Mouse (Mus musculus) liver, embryonic 16.5 days (tissue): Measurements from ENCODE around the gene H2al1c. TPM values are rescaled to one million over a fixed set of nuclear protein-coding genes. Genes with fewer than 3 reads are reported as not detected.
"Not testable (repeated sequence)": the region's sequence is repeated elsewhere in the genome, so short reads cannot be mapped to it uniquely, and the experiment has no call there.

Source experiments
- ATAC-seq: fragments of 200-750 bp; cut with Nextera tagmentation; 2 replicates; pipeline ENCODE4 v1.8.0; 2017; ENCODE audit warnings: low read depth, mild to moderate bottlenecking, moderate number of reproducible peaks, moderate library complexity
- H3K27ac ChIP-seq: fragments of 300-500 bp; sonication (generic); 2 replicates; pipeline ENCODE4 v1.5.1; 2014; ENCODE audit warnings: mild to moderate bottlenecking, low read length
- H3K27me3 ChIP-seq: fragments of 300-500 bp; sonication (generic); 2 replicates; pipeline ENCODE4 v1.6.1; 2014; ENCODE audit warnings: low read depth, low read length, mixed read lengths; ENCODE audit not compliant: control insufficient read depth, insufficient read depth
- H3K36me3 ChIP-seq: fragments of 300-500 bp; sonication (generic); 2 replicates; pipeline ENCODE4 v1.6.1; 2014; ENCODE audit warnings: mild to moderate bottlenecking; ENCODE audit not compliant: control insufficient read depth, insufficient read depth
- H3K4me1 ChIP-seq: fragments of 300-500 bp; sonication (generic); 2 replicates; pipeline ENCODE4 v1.6.1; 2014; ENCODE audit warnings: low read depth, low read length, mixed read lengths; ENCODE audit not compliant: control insufficient read depth
- H3K4me2 ChIP-seq: fragments of 300-500 bp; sonication (generic); 2 replicates; pipeline ENCODE4 v1.6.1; 2014; ENCODE audit warnings: low read depth, low read length, mixed read lengths
- H3K4me3 ChIP-seq: fragments of 300-500 bp; sonication (generic); 2 replicates; pipeline ENCODE4 v1.5.1; 2014; ENCODE audit warnings: low read depth, mild to moderate bottlenecking, low read length
- H3K9ac ChIP-seq: fragments of 300-500 bp; sonication (generic); 2 replicates; pipeline ENCODE4 v1.6.1; 2014; ENCODE audit warnings: low read depth, low read length
- H3K9me3 ChIP-seq: fragments of 300-500 bp; sonication (generic); replicated peaks from 2 replicates; pipeline ENCODE4 v1.6.1; 2016; ENCODE audit warnings: low read length; ENCODE audit not compliant: control insufficient read depth
- WGBS: fragments of 180-500 bp; shearing (Covaris S2); extraction: QIAGEN DNeasy Blood & Tissue Kit; methylation state at CpG from one replicate; pipeline ENCODE4 v1.1.7; 2014; ENCODE audit not compliant: insufficient replicate concordance; 5-methylcytosine and 5-hydroxymethylcytosine counted together
- polyA plus RNA-seq: library from polyadenylated mRNA; unstranded; fragments of >200 nt; fragmentation: Nextera tagmentation; extraction: Ambion mirVana; gene quantifications from 2 replicates; pipeline ENCODE4 v1.2.1, GENCODE M21; 2015

The H2al1c gene
- polyA plus RNA-seq, result not detected in 2 replicates

GRCm38 (mm10) chrX:11305355-11305754, at the start of gene H2al1c:
Gene H2al1c, plus strand, starts transcription at chrX:11305655.
- H3K27ac ChIP-seq, H3K4me1 ChIP-seq, H3K27me3 ChIP-seq, H3K9ac ChIP-seq, ATAC-seq, H3K9me3 ChIP-seq, H3K36me3 ChIP-seq, H3K4me2 ChIP-seq, H3K4me3 ChIP-seq: not testable (repeated sequence)
- WGBS, result 60% methylated on average over 1 of the region's 6 CpGs

GRCm38 (mm10) chrX:11264918-11265317, 40.5 kb upstream of the H2al1c start:
- no peak overlapping the region for H3K4me2 ChIP-seq
- H3K27me3 ChIP-seq, result no peaks in the 10 kb centered on the region
- no peaks in the 10 kb centered on the region for H3K36me3 ChIP-seq
- WGBS, result 65% methylated on average over 8 of the region's 8 CpGs
- H3K9me3 ChIP-seq, result no peaks in the 10 kb centered on the region
- H3K4me1 ChIP-seq, result no peaks in the 10 kb centered on the region
- no peak for ATAC-seq
- no peak overlapping the region for H3K27ac ChIP-seq
- H3K4me3 ChIP-seq, result no peak overlapping the region
- H3K9ac ChIP-seq, result no peak overlapping the region

GRCm38 (mm10) chrX:11267791-11268190, 37.7 kb upstream of the H2al1c start:
- ATAC-seq, result no peak
- H3K27ac ChIP-seq, result no peak overlapping the region
- H3K4me1 ChIP-seq, result no peaks in the 10 kb centered on the region
- H3K4me3 ChIP-seq, result no peak overlapping the region
- no peaks in the 10 kb centered on the region for H3K27me3 ChIP-seq
- H3K36me3 ChIP-seq, result no peaks in the 10 kb centered on the region
- no peaks in the 10 kb centered on the region for H3K9me3 ChIP-seq
- no peak overlapping the region for H3K4me2 ChIP-seq
- H3K9ac ChIP-seq, result no peak overlapping the region
- 53% methylated on average over 7 of the region's 7 CpGs for WGBS

GRCm38 (mm10) chrX:11269074-11269473, 36.4 kb upstream of the H2al1c start:
- H3K36me3 ChIP-seq, result no peaks in the 10 kb centered on the region
- no peak overlapping the region for H3K4me3 ChIP-seq
- no peak overlapping the region for H3K27ac ChIP-seq
- no peaks in the 10 kb centered on the region for H3K27me3 ChIP-seq
- no peak for ATAC-seq
- WGBS, result 69% methylated on average over 3 of the region's 3 CpGs
- no peak overlapping the region for H3K4me2 ChIP-seq
- no peaks in the 10 kb centered on the region for H3K4me1 ChIP-seq
- H3K9ac ChIP-seq, result no peak overlapping the region
- no peaks in the 10 kb centered on the region for H3K9me3 ChIP-seq

- no peaks in the 10 kb centered on the region for H3K36me3 ChIP-seq
- H3K4me1 ChIP-seq, result no peaks in the 10 kb centered on the region
- H3K9me3 ChIP-seq, result no peaks in the 10 kb centered on the region
- WGBS, result 44% methylated on average over 3 of the region's 3 CpGs
- no peak overlapping the region for H3K9ac ChIP-seq
- H3K27ac ChIP-seq, result no peak overlapping the region
- no peaks in the 10 kb centered on the region for H3K27me3 ChIP-seq
- ATAC-seq, result no peak
- no peak overlapping the region for H3K4me2 ChIP-seq
- no peak overlapping the region for H3K4me3 ChIP-seq
These were observed 32.3 kb upstream of the H2al1c start for GRCm38 (mm10) chrX:11273190-11273589.

- ATAC-seq, result no peak
- Histone ChIP-seq H3K27ac (no peak overlapping the region), H3K9me3 (no peaks in the 10 kb centered on the region), H3K9ac (no peak overlapping the region), H3K27me3 (no peaks in the 10 kb centered on the region), H3K4me1 (no peaks in the 10 kb centered on the region), H3K36me3 (no peaks in the 10 kb centered on the region), H3K4me3 (no peak overlapping the region), H3K4me2 (no peak overlapping the region)
- WGBS, result 63% methylated on average over 6 of the region's 6 CpGs
These were observed 28.4 kb upstream of the H2al1c start for GRCm38 (mm10) chrX:11277083-11277482.

- Histone ChIP-seq H3K4me3 (no peak overlapping the region), H3K27ac (no peak overlapping the region), H3K36me3 (no peaks in the 10 kb centered on the region), H3K9me3 (no peaks in the 10 kb centered on the region), H3K4me1 (no peaks in the 10 kb centered on the region), H3K27me3 (no peaks in the 10 kb centered on the region), H3K9ac (no peak overlapping the region), H3K4me2 (no peak overlapping the region)
- no peak for ATAC-seq
- WGBS, result 44% methylated on average over 2 of the region's 2 CpGs
These were observed 24.7 kb upstream of the H2al1c start for GRCm38 (mm10) chrX:11280741-11281140.

GRCm38 (mm10) chrX:11288306-11288882, 17.1 kb upstream of the H2al1c start:
- H3K27ac ChIP-seq, result no peak overlapping the region
- no peak overlapping the region for H3K4me3 ChIP-seq
- H3K4me1 ChIP-seq, result no peaks in the 10 kb centered on the region
- H3K4me2 ChIP-seq, result no peak overlapping the region
- no peaks in the 10 kb centered on the region for H3K9me3 ChIP-seq
- WGBS, result 47% methylated on average over 14 of the region's 14 CpGs
- ATAC-seq, result no peak
- H3K36me3 ChIP-seq, result no peaks in the 10 kb centered on the region
- no peak overlapping the region for H3K9ac ChIP-seq
- H3K27me3 ChIP-seq, result no peaks in the 10 kb centered on the region

- H3K4me1 ChIP-seq, result no peaks in the 10 kb centered on the region
- no peak overlapping the region for H3K4me3 ChIP-seq
- no peak overlapping the region for H3K9ac ChIP-seq
- WGBS, result 38% methylated on average over 4 of the region's 4 CpGs
- no peak overlapping the region for H3K4me2 ChIP-seq
- no peak overlapping the region for H3K27ac ChIP-seq
- no peaks in the 10 kb centered on the region for H3K9me3 ChIP-seq
- no peaks in the 10 kb centered on the region for H3K27me3 ChIP-seq
- ATAC-seq, result no peak
- H3K36me3 ChIP-seq, result no peaks in the 10 kb centered on the region
These were observed 16.2 kb upstream of the H2al1c start for GRCm38 (mm10) chrX:11289244-11289643.
